In genomic region chr2:167330581-167330980, GRCm38 (mm10) we compare ENCODE assay signal across 18 mouse cellular contexts. TPM values are rescaled to one million over a fixed set of nuclear protein-coding genes. Genes with fewer than 3 reads are reported as not detected.
DNase-seq lines count a peak whose midpoint lies in the region; ATAC-seq and TF ChIP-seq lines count a peak whose summit lies in the region.
"Had no signal": no experiment of that assay in that cellular context is flagged by ENCODE, and none has a peak within 500 bp of the region (broad histone marks: within the 10 kb centered on the region; RNA-seq: fewer than 3 reads in every experiment).

No protein-coding gene starts in this region.

- 75% methylated on average over 5 of the region's 5 CpGs for WGBS in midbrain, embryonic 15.5 days
- WGBS in midbrain, postnatal 0 days: 83% methylated on average over 5 of the region's 5 CpGs
- WGBS in neural tube, embryonic 15.5 days: 61% methylated on average over 5 of the region's 5 CpGs

- H3K4me3 ChIP-seq in midbrain, embryonic 15.5 days: no peak overlapping the region
- no peak overlapping the region for H3K4me3 ChIP-seq in midbrain, postnatal 0 days (ENCODE audit: low read depth, low read length)
- H3K4me3 ChIP-seq in neural tube, embryonic 15.5 days (replicated peaks): no peak overlapping the region
- H3K4me3 ChIP-seq: lung, embryonic 15.5 days had no signal

- H3K9ac ChIP-seq in midbrain, embryonic 15.5 days: 0 out of 2 replicates have a peak overlapping the region, but pooled peaks have one; percentile 3
- H3K9ac ChIP-seq in midbrain, postnatal 0 days (replicated peaks; ENCODE audit: low read length, poor library complexity, severe bottlenecking): no peak overlapping the region
- H3K9ac ChIP-seq in neural tube, embryonic 15.5 days (replicated peaks): no peak overlapping the region
- H3K9ac ChIP-seq: lung, embryonic 15.5 days had no signal

- H3K4me1 ChIP-seq in midbrain, embryonic 15.5 days: peaks cover 18% of the 10 kb centered on the region
- 0 out of 2 replicates have a peak, but pooled peaks cover 2% of the 10 kb centered on the region for H3K4me1 ChIP-seq in midbrain, postnatal 0 days (ENCODE audit: insufficient read depth, low read length)
- peaks cover 53% of the 10 kb centered on the region for H3K4me1 ChIP-seq in neural tube, embryonic 15.5 days

- H3K4me2 ChIP-seq in midbrain, embryonic 15.5 days: no peak overlapping the region
- no peak overlapping the region for H3K4me2 ChIP-seq in midbrain, postnatal 0 days (ENCODE audit: low read depth, low read length, poor library complexity, severe bottlenecking)
- H3K4me2 ChIP-seq in neural tube, embryonic 15.5 days: no peak overlapping the region
- H3K4me2 ChIP-seq: lung, embryonic 15.5 days had no signal

- TF ChIP-seq CTCF in midbrain, postnatal 0 days (IDR thresholded peaks at IDR 0.05): no peak

- no peaks in the 10 kb centered on the region for H3K9me3 ChIP-seq in midbrain, embryonic 15.5 days
- H3K9me3 ChIP-seq in midbrain, postnatal 0 days (ENCODE audit: low read length): no peaks in the 10 kb centered on the region
- H3K9me3 ChIP-seq in neural tube, embryonic 15.5 days (replicated peaks): no peaks in the 10 kb centered on the region
- H3K9me3 ChIP-seq: lung, embryonic 15.5 days had no signal

- DNase-seq in gastrocnemius, postnatal 25 days: peak; percentile 31
- no peak for DNase-seq in gastrocnemius, postnatal 14 days
- no peak for DNase-seq in midbrain, postnatal 0 days (ENCODE audit: low spot score)
- peak; percentile 83 for DNase-seq in cerebellum, adult 9-10 months
- no peak for DNase-seq in spleen, adult 12 weeks (ENCODE audit: low spot score)
- DNase-seq: adrenal gland, adult 8-10 months; embryo, embryonic 11 days; heart, adult 11 months; kidney, postnatal 36 days; layer of hippocampus, postnatal 36 days; liver; right cerebral cortex, adult 18-20 months; thymus, postnatal 25 days had no signal

- no peak overlapping the region for H3K27ac ChIP-seq in midbrain, embryonic 15.5 days
- H3K27ac ChIP-seq in midbrain, postnatal 0 days (ENCODE audit: low read depth, low read length): no peak overlapping the region
- peak overlapping the region; percentile 69 for H3K27ac ChIP-seq in neural tube, embryonic 15.5 days (replicated peaks)
- H3K27ac ChIP-seq: lung, embryonic 15.5 days had no signal

- intact Hi-C loops in gastrocnemius, postnatal 14 days (cut with DNase I; ENCODE audit: low total_unique reads): no loop called here

- no peak for ATAC-seq in midbrain, embryonic 15.5 days (replicated peaks)
- no peak for ATAC-seq in midbrain, postnatal 0 days (ENCODE audit: low FRiP score)
- no peak for ATAC-seq in neural tube, embryonic 15.5 days (ENCODE audit: low FRiP score)
- ATAC-seq in megakaryocyte progenitor cell, adult 5-6 weeks (replicated peaks; ENCODE audit: poor library complexity): no peak
- ATAC-seq: CD4-positive, CD25-positive, alpha-beta regulatory T cell, adult 4 months had no signal

- no peaks in the 10 kb centered on the region for H3K27me3 ChIP-seq in midbrain, embryonic 15.5 days (replicated peaks)
- H3K27me3 ChIP-seq in midbrain, postnatal 0 days (ENCODE audit: insufficient read depth, low read length): no peaks in the 10 kb centered on the region
- H3K27me3 ChIP-seq in neural tube, embryonic 15.5 days (replicated peaks): no peaks in the 10 kb centered on the region
- H3K27me3 ChIP-seq: lung, embryonic 15.5 days had no signal

- no peaks in the 10 kb centered on the region for H3K36me3 ChIP-seq in midbrain, embryonic 15.5 days (replicated peaks)
- H3K36me3 ChIP-seq in midbrain, postnatal 0 days (ENCODE audit: insufficient read depth, low read length): no peaks in the 10 kb centered on the region
- H3K36me3 ChIP-seq in neural tube, embryonic 15.5 days: no peaks in the 10 kb centered on the region
- H3K36me3 ChIP-seq: lung, embryonic 15.5 days had no signal

RNA-seq across cellular contexts. Expression of gene B4galt5, which starts 18.4 kb away (rescaled TPM):
- 1 to 10 TPM; 9.8 to 10.0 TPM for total RNA-seq in gastrocnemius, postnatal 25 days (2021)
- 10 to 100 TPM; 15.0 to 17.6 TPM for total RNA-seq in gastrocnemius, postnatal 14 days (2021)
- 28.3 and 31.8 TPM in 2 replicates for polyA plus RNA-seq in midbrain, embryonic 15.5 days (2015; fragmentation: Nextera tagmentation; extraction: Ambion mirVana)
- 64.1 and 88.3 TPM in 2 replicates for total RNA-seq in midbrain, postnatal 0 days (2014; rRNA removed)
- polyA plus RNA-seq in midbrain, postnatal 0 days (2015; fragmentation: Nextera tagmentation; extraction: Ambion mirVana): 29.1 and 35.6 TPM in 2 replicates
- 19.9 and 28.4 TPM in 2 replicates for polyA plus RNA-seq in neural tube, embryonic 15.5 days (2015; fragmentation: Nextera tagmentation; extraction: Ambion mirVana)
- 14.6 and 23.7 TPM in 2 replicates for total RNA-seq in megakaryocyte progenitor cell, adult 5-6 weeks (2015)
- total RNA-seq in megakaryocyte progenitor cell, adult 5-6 weeks (2017): 15.4 and 24.2 TPM in 2 replicates

Comparison
In these comparisons a context has a peak if more than half of its experiments do, and no peak if none do; other contexts are left out.
1. DNase-seq: peak in gastrocnemius, postnatal 25 days (single experiment) and cerebellum, adult 9-10 months (single experiment); none in gastrocnemius, postnatal 14 days (single experiment), midbrain, postnatal 0 days (single experiment) and spleen, adult 12 weeks (single experiment).